Mouse (Mus musculus) liver, postnatal 0 days (tissue): ENCODE data around the gene Ube2h. TPM values are rescaled to one million over a fixed set of nuclear protein-coding genes. Genes with fewer than 3 reads are reported as not detected.
A peak's percentile ranks its signal among the peaks of the same experiment; 100 is the strongest.

Experiments used
- ATAC-seq: fragments of 200-750 bp; cut with Nextera tagmentation; 2 replicates; pipeline ENCODE4 v1.8.0; 2017; ENCODE audit warnings: mild to moderate bottlenecking, moderate library complexity
- DNase-seq: peaks from one replicate; pipeline ENCODE4 v3.0.0-alpha.2; 2016
- H3K27ac ChIP-seq: fragments of 300-500 bp; sonication (generic); 2 replicates; pipeline ENCODE4 v1.5.1; 2014; ENCODE audit warnings: antibody characterized with exemption, moderate library complexity, mild to moderate bottlenecking, low read depth
- H3K27me3 ChIP-seq: fragments of 300-500 bp; sonication (generic); 2 replicates; pipeline ENCODE4 v1.6.1; 2014; ENCODE audit warnings: low read length, control low read depth, mixed read lengths; ENCODE audit not compliant: insufficient read depth
- H3K36me3 ChIP-seq: fragments of 300-500 bp; sonication (generic); replicated peaks from 2 replicates; pipeline ENCODE4 v1.6.1; 2014; ENCODE audit warnings: mild to moderate bottlenecking, control low read depth, low read length, moderate library complexity, mixed read lengths; ENCODE audit not compliant: insufficient read depth
- H3K4me1 ChIP-seq: fragments of 300-500 bp; sonication (generic); 2 replicates; pipeline ENCODE4 v1.6.1; 2014; ENCODE audit warnings: antibody characterized with exemption, mild to moderate bottlenecking, control low read depth; ENCODE audit not compliant: insufficient read depth
- H3K4me2 ChIP-seq: fragments of 300-500 bp; sonication (generic); 2 replicates; pipeline ENCODE4 v1.6.1; 2014; ENCODE audit warnings: low read depth, mild to moderate bottlenecking, low read length, moderate library complexity, mixed read lengths
- H3K4me3 ChIP-seq: fragments of 300-500 bp; sonication (generic); 2 replicates; pipeline ENCODE4 v1.5.1; 2014; ENCODE audit warnings: low read depth, low read length
- H3K9ac ChIP-seq: fragments of 300-500 bp; sonication (generic); replicated peaks from 2 replicates; pipeline ENCODE4 v1.6.1; 2014; ENCODE audit warnings: mild to moderate bottlenecking, moderate library complexity
- H3K9me3 ChIP-seq: fragments of 300-500 bp; sonication (generic); 2 replicates; pipeline ENCODE4 v1.6.1; 2016; ENCODE audit warnings: mild to moderate bottlenecking, control low read depth, low read length, mixed read lengths
- CTCF ChIP-seq: sonication (generic); IDR thresholded peaks from 2 replicates; pipeline ENCODE4 v1.5.1; 2016; ENCODE audit warnings: antibody characterized with exemption, low read depth
- EP300 ChIP-seq: IDR thresholded peaks from 2 replicates; pipeline ENCODE4 v1.6.1; 2016; ENCODE audit warnings: antibody characterized with exemption, low read depth, mild to moderate bottlenecking
- WGBS: fragments of 180-500 bp; shearing (Covaris S2); extraction: QIAGEN DNeasy Blood & Tissue Kit; methylation state at CpG from one replicate; pipeline ENCODE4 v1.1.7; 2014; ENCODE audit not compliant: insufficient replicate concordance; 5-methylcytosine and 5-hydroxymethylcytosine counted together
- microRNA counts: library from miRNA; unstranded; fragments of <30 nt; microRNA quantifications from one replicate; lab custom pipeline; 2015
- microRNA-seq: library from miRNA; unstranded; fragments of <30 nt; microRNA quantifications from one replicate; pipeline ENCODE4, GENCODE M21; 2016
- polyA plus RNA-seq: library from polyadenylated mRNA; unstranded; fragments of >200 nt; fragmentation: Nextera tagmentation; extraction: Ambion mirVana; gene quantifications from 2 replicates; pipeline ENCODE4 v1.2.1, GENCODE M21; 2015

The Ube2h gene
- polyA plus RNA-seq, 1 experiment from 2014 or later: 18.2 TPM

DNA sequence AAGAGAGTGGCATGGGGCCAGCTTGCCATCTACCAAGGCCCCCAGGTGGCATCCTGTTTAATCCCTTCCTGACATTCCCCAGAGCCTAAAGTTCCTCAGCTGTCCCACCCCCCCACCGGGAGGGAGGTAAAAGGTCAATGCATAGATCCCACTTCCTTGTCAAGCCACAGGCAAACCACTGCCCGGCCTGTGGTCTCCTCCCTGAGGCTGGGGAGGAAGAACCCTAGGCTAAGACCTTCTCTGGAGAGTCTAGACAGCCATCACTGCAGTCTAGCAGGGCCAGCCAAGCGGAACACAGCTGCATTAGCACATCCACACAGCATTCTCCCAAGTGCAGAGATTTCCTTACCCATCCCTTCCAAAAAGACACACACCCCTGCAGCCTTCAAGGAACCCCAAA, 138.0 kb downstream of the Ube2h start:
- ATAC-seq: no peak
- no peak overlapping the region for H3K4me2 ChIP-seq
- WGBS: 31% methylated on average over 3 of the region's 3 CpGs

DNA sequence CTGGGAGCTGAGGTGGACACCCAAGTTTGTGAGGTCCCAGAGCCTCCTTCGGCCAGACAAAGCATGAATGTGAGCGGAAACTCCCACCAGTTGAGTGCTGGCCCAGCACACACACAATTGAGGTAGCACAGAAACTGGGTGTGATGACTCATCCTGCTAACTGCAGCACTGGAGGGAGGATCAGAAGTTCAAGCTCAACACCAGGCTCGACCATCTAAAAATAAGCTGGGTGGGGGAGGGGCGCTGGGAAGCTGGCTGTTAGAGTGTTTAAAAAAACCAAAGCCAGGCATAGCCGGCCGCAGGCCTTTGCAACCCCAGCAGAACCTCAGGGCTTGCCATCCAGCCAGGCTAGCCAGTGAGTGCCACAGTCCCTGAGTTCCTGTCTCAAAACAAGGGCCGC, 142.2 kb downstream of the Ube2h start:
- H3K27me3 ChIP-seq: peaks cover 8% of the 10 kb centered on the region; the same call in 1 of the 2 replicates
- H3K9me3 ChIP-seq: no peaks in the 10 kb centered on the region
- TF ChIP-seq CTCF: no peak
- H3K9ac ChIP-seq: no peak overlapping the region
- DNase-seq (no peak), ATAC-seq (no peak)
- no peaks in the 10 kb centered on the region for H3K4me1 ChIP-seq
- no peak overlapping the region for H3K27ac ChIP-seq
- H3K36me3 ChIP-seq: no peaks in the 10 kb centered on the region
- WGBS: 40% methylated on average over 7 of the region's 7 CpGs
- H3K4me3 ChIP-seq: no peak overlapping the region
- no peak overlapping the region for H3K4me2 ChIP-seq

More for the DNA sequence above, 138.0 kb downstream of the Ube2h start:
- no peaks in the 10 kb centered on the region for H3K36me3 ChIP-seq
- H3K27me3 ChIP-seq: peaks cover 38% of the 10 kb centered on the region
- TF ChIP-seq EP300 (no peak), CTCF (no peak)
- no peaks in the 10 kb centered on the region for H3K9me3 ChIP-seq
- no peaks in the 10 kb centered on the region for H3K4me1 ChIP-seq
- DNase-seq: no peak
- no peak overlapping the region for H3K4me3 ChIP-seq
- no peak overlapping the region for H3K27ac ChIP-seq
- no peak overlapping the region for H3K9ac ChIP-seq

DNA sequence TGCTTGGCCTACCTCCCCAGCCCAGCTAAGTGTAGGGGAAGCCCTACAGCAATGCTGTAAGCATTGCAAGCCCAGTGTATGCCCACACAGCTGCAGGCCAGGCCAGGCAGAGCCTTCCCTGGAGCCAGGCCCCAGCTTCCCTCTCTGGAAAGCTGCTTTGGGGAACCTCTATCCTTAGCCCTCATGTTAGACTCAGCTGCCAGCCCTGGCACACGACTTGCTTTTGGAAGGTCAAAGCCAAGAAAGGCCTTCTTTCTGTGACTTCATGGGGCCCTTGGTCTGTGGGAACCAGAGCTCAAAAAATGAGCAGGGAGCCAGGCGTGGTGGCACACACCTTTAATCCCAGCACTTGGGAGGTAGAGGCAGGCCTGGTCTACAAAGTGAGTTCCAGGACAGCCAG, 142.7 kb downstream of the Ube2h start:
- no peaks in the 10 kb centered on the region for H3K36me3 ChIP-seq

More for the DNA sequence above, 142.7 kb downstream of the Ube2h start:
- no peak for DNase-seq
- H3K4me1 ChIP-seq: no peaks in the 10 kb centered on the region
- no peak overlapping the region for H3K9ac ChIP-seq
- no peaks in the 10 kb centered on the region for H3K9me3 ChIP-seq
- peaks cover 8% of the 10 kb centered on the region; the same call in 1 of the 2 replicates for H3K27me3 ChIP-seq
- ATAC-seq: no peak
- TF ChIP-seq EP300 (no peak), CTCF (no peak)
- H3K4me2 ChIP-seq: no peak overlapping the region
- WGBS: 66% methylated on average over 2 of the region's 2 CpGs
- no peak overlapping the region for H3K27ac ChIP-seq
- H3K4me3 ChIP-seq: no peak overlapping the region

MicroRNA genes within 50 kb of the gene (microRNA counts, 519-probe panel; counts per million panel counts)
- microRNA mmu-miR-182 (lab: Ali Mortazavi, UCI) (not detected), microRNA mmu-miR-183 (lab: Ali Mortazavi, UCI) (662 counts per million, percentile 4 among the panel's probes with 10 or more counts), microRNA mmu-miR-96 (lab: Ali Mortazavi, UCI) (4,124 counts per million, percentile 47 among the panel's probes with 10 or more counts)

Small RNA genes within 50 kb of the gene (microRNA-seq; reads per million reads assigned to microRNA genes)
- 1,169 reads per million, percentile 74 among the genes with 10 or more reads in this experiment for gene Mir182
- 915 reads per million, percentile 72 among the genes with 10 or more reads in this experiment for gene Mir183
- 504 reads per million, percentile 64 among the genes with 10 or more reads in this experiment for gene Mir96

Other genes starting within 250 kb of the Ube2h start
- gene Zc3hc1, start 86.5 kb upstream of the Ube2h start, polyA plus RNA-seq: 12.5 and 14.4 TPM in 2 replicates
- 6.4 and 6.9 TPM in 2 replicates for gene Klhdc10, start 97.3 kb upstream of the Ube2h start, polyA plus RNA-seq
- gene Tmem209, start 205.2 kb upstream of the Ube2h start, polyA plus RNA-seq: 10.8 and 12.6 TPM in 2 replicates
- gene Ssmem1, start 205.3 kb upstream of the Ube2h start, polyA plus RNA-seq: not detected in 2 replicates
- gene Cpa2, start 237.0 kb upstream of the Ube2h start, polyA plus RNA-seq: 0.63 and 2.1 TPM in 2 replicates